Mouse (Mus musculus) right cerebral cortex, postnatal 10 days (tissue): ENCODE results near the gene Nfib.

ENCODE experiments used
- DNase-seq, 2 experiments: peaks; one replicate each; pipeline ENCODE4 v3.0.0; 2021; ENCODE audit warnings: low spot score in 2 of 2

Gene Nfib

DNA sequence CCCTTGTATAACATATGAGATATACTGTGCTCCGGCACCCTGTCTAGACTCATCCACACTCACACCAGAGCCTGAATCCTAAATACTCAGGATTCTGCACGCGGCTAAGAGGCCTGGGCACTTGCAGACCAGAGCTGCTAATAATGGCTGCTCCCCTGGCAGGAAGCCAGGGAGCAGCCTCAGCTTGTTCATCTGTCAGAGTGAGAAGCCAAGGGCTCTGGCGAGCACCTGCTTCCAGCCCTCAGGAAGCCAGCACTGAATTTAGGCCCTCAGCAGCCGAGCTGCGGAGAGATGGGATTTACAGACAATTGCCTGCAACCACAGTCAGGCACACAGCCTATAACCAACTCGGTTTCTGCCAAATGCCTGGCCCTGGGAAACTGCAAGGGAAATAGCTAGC lies 15.3 kb downstream of the Nfib start:
- peak; percentile 79 to 83 for DNase-seq

DNA sequence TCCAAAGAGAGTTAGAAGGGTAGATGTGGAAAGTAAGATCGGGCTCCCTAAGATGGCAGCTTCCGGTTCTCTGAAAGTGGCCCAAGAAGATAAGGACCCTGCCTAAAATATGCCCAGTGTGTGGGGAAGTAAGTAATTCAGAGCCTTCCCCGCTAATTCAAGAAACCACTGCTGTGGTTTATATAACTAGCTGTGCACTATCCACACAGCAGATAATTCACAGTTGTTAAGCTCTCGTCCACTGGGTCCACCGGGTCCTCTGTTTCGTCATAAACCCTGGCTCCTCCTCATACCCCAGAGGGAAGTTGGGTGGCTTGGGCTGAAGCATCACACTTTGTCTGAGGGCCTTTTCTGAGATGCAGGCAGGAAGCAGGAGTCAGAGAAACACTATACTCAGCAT lies 19.5 kb downstream of the Nfib start:
- no peak for DNase-seq

DNA sequence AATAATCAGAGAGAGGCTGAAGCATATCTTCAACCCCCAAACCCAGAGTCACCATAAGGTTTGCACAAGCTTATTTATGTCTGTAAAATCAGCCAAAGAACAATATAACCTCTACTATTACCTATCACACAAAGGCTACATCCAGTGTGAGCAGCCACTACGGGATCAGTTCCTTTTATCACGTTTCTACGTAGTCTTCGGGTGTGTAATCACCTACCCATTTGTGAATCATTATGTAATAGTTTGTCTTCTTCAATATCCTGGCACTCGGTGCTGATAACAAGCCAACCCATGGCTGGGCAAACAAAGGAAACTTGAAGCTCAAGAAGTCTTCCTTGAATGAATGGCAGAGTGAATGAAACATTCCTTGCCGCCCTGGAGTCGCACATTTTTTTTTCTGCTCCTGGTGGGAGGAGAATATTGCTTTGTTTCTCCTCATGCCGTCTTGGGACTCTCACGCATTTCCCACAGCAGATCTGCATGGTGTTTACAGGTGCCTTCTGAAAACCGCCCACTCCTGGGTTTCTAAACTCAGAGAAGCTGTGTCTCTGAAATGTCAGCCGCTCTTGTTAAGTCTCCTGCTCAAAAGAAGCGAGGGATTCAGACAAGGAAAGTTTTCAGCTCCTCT lies 21.3 kb downstream of the Nfib start:
- peak; percentile 47 to 71 for DNase-seq

DNA sequence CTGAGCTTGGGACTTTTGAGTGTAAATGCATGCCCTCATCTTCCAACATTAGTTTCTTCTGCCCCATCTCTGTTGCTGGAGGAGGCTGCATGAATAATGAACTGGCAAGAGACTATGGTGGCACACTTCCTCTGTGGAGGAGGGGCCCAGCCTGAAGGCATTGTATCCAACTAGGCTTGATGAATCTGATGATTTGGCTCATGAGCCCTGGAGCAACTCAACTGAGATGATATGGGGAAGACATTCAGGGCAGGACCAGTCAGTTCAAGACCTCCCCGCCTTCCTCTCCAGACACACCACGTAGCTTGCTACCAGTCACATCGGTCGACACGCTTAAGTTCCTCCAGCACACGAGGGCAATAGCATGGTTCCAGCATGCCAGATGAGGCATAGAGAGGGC lies 22.0 kb downstream of the Nfib start:
- DNase-seq = no peak

DNA sequence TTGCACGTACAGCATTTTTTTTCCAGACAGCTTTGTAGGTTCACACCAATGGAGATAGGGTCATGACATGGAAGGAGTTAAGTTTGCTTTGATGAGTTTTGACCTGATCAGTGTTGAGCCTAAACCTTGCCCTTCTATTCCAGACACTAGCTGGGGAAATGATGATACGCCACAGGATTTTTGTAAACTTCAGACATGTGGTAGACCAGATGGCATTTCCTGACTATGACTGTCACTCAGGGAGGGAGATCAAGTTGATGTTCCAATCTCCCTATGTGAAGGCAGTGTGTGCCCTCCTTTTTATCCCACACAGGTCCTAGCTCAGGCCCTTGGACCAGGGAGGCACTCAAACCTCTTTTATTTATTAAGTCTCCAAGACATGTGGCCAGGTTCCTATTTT lies 29.4 kb downstream of the Nfib start:
- DNase-seq = no peak

DNA sequence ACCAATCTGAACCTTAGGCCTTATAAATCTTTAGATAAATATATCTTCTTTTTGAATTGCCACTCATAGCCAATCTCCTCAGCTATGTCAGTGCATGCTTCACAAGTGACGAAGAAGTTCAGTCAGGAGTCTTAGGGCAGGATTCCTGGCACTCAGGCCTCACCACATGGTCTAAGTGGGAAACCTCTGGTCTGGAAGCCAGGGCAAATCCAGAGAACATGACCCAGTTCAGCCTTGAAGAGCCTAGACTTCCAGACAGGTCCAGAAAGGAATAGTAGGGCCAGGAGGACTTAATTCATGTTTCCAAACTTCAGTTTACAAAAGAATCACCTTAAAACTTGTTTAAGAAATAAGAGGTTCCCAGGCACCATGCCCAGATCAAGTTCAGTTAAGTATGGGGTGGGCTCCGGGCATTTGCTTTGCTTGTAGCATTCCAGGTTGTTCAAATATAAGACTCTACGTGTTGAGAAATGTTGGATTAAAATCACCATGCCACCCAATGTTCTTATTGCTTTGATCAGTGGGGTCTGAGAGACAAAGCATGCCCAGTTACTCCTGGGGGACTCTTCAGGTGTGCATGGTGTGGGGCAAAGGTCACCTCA lies 38.2 kb downstream of the Nfib start:
- DNase-seq = no peak

DNA sequence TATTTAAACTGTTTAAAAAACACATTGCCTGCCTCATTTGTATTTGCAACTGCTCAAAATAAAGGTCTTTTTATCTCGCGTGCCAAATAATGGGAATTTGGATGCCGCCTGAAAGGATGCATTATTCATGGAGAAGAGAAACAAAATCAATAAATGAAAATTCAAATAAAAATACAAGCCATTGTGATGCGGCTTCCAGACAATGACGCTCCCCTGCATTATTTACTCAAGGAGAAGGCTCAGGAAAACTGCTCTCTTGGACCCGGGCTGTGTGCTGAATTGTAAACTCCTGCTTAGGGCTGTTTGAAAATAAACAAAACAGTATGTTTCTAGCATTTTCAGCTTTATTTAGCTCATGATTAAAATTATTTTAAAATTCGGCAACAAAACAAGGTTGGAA lies 41.1 kb downstream of the Nfib start:
- no peak for DNase-seq

DNA sequence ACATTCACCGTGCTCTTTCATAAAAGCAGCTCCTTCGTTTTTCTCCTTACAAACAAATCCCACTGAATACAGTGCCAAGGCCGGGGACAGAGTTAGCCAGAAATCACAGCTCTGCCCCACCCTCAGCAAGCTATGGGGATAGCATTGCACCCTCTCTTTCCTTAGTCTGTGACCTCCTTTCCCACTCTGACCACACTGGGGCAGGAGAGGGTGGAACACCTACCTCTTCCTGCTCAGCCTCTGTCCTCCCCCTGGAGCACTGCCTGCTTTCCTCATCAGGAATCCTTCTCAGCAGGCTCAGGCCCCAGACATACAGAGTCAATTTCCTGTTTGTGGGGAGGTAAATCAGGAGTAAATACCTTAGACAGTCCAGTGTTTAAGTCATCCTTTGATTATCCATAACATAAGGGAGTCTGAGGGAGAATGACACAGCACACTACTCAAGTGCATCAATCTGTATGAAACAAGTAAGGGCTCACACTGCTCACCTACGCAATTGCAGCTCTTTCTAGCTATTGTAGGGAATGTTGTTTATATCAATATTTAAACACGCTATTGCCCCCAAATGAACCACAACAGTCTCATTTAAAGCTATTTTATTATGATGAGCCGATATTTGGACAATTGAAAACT lies 41.7 kb downstream of the Nfib start:
- DNase-seq = peak in 1 of 2 experiments; percentile 32

DNA sequence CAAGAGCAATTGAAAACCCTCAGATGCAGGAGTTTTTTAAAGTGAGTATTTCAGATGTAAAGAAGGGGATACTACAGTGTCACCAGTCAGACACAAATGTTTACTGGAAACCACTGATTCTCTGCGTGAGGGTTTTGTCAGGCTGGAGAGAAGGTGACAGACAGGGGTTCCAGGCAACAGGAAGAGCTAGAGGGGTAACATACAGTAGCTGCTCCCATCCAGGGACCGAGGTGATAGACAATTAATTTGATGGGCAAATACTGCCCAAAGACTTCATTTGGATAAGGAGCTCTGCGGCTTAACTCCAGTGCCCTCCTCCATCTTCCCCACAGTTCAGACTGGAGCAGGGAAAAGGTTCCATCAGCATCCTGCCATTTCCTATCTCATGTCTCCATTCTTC lies 42.9 kb downstream of the Nfib start:
- no peak for DNase-seq

DNA sequence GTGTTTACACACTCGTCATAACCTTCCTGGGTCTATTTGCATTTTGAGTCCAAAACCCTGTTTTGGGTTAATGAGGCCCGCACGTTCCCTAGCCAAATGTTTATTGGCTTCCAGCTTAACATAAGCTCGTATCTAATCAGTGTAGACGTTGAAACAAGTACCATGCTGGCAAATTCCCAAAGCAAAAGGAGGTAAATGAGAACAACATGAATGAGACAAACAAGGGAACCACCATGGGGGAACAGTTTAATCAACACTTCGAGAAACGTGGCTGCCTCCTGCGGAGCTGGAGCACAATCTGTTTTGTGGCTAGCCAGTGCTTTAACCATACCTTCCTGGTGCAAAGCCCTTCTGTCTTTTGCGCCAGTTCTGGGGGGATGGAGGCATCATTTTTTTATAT lies 43.3 kb downstream of the Nfib start:
- no peak for DNase-seq

DNA sequence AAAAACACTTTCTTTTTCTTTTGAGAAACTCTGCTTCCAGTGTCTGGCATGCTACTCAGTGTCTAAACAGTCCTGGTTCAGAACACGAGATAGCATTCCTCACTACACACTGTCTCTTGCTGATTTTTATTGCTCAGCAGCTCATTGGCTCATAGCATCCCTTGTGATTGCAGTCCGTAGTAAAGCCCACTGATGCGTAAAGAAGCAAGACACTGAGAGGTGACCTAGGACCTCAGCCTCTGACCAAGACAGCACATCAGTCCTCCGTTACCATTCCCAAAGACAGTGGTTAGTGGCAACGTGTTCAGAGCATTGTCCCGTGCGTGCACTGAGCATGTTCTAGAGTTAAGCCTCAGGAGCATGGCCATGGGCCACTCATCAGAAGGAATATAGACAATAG lies 44.3 kb downstream of the Nfib start:
- no peak for DNase-seq

DNA sequence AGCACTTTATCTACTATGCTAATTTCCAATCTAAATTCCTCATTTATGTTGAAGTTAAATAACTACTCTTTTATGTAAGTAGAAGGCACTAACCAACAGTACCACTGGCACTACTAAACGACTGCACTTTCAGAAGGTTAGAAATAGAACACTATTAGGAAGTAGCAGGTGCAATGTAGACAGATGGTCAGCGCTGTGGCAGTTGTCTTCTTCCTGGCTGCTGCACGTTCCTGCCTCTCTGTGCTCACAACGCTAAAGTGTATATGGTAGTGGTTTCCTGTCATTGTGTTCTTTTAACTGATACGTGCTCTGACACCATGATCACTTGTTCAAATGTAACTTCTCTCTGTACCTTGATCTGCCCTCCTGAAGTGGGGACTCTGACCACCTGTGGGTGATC lies 59.9 kb downstream of the Nfib start:
- no peak for DNase-seq

DNA sequence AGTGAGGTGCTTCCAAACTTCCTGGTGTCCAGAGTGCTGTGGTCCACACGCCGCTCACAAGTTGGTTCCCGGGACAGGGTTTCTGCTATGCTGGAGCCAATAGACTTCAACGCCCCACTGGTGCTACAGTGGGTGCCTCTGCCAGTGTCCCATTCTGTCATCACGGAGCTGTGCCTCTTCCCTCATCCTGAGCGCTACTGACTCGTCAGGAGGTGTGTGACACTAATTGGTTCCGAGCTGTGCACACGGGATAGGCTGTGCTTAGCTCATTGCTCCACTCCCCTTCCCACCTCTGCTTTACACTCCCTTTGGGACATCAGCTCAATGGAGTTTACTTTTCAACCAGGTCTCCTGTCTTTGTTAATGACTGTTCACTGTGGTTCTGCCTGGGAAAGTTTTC lies 60.8 kb downstream of the Nfib start:
- DNase-seq = no peak

DNA sequence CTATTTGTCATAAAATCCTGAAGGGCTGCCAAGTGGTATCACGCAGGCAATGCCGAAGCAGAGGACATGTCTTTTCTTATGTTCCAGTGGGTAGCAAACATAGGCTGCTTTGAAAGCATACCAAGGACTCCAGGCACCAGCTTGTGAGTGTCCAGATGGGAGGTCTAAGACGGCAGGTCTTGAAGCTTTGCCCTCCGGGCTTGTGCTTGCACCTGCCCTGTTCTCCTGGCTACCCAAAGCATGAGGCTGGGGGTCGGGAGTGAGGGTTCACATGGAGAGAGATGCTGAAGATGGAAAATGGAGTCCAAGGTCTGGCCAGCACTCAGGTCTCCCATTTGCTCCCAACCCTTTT lies 61.8 kb downstream of the Nfib start:
- DNase-seq = no peak

DNA sequence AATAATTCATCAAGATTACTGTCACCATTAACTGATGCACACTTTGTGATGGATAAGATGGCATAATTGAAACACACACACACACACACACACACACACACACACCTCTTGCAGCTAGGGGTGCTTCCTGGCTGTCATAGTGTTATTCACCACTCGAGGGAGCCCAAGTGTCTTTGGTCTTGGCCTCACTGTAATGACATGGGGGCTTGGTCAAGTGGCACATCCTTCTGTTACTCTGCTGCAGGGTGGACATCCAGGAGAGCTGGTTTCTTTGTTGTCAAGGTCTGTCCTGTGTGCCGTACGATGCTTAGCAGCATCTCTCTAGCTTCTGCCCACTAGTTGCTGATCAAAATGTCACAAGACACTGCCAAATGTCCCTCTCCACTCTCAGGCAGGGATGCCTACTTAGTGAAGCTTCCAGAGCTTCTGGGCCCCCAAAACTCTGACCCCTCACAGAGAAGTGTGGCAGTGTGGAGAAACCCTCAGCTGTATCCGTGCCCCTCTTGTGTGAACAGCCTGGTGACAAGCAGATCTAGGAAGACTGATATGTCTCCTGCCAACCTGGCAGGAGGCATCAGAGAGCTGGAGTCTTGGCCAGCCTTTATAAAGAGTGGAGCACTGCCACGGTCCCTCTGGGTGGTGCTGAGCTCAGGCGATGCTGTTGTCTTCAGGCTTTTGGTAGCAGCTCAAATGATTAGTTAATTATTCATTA lies 62.4 kb downstream of the Nfib start:
- DNase-seq = peak; percentile 49 to 50

DNA sequence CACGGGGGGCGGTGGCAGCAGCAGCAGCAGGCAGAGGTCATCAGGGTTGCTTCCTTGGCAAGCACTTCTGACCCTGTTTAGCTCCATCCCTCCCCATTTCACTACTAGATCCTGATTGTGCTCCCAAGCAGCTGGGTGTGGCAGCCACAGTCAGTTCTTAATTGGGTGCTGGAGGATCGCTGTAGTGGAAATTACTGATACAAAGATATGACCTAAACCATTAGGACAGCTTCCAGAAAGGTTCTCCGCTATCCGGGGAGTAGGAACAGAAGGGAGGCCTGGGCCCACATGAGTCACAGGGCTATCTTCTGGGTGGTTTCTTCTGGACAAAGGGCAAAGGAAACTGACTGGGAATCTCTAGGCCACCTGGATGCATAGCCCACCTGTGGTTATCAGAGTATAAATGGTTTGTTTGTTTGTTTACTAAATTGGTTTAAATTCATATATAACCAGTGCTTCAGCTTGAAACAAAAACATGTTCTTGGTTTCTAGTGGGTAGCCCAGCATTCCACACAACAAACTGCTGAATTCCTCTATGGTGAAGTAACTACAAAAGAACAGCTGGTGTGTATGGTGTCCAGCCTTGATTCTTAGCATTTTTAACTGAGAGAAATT lies 64.4 kb downstream of the Nfib start:
- no peak for DNase-seq

DNA sequence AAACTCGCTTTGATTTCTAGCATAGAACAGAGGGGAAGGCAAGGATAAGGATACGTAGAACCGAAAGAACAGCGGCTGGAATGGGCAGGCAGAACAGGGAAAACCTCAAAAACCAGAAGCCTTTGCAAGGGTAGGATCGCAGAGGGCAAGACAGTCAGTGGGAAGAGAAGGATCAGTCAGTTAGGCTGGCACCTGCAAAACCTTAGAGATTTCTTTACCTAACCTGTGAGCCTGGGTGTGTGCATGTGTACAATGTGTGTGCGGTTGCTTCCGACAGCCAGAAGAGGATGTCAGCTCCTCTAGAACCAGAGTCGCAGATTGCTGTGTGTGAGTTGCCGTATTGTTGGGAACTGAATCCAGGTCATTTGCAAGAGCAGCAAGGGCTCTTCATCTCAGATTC lies 67.3 kb downstream of the Nfib start:
- no peak for DNase-seq

DNA sequence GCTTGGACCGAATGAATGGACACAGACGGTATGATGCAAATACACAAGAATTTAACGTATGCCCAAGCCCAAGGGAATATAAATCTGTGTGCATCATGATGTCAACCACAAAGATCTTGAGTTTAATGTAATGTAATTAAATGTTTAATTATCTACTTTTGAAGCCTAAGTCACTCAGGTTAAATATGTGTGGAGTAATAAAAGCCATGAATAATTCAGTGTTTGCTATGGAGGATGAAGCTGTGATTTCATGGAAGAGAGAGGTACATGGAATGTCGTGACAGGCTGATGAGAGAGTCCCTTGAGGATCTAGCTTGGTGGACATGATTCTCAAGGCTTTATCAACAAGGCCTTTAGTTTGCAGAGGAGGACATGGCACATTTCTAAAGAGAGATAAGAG lies 67.9 kb downstream of the Nfib start:
- no peak for DNase-seq

DNA sequence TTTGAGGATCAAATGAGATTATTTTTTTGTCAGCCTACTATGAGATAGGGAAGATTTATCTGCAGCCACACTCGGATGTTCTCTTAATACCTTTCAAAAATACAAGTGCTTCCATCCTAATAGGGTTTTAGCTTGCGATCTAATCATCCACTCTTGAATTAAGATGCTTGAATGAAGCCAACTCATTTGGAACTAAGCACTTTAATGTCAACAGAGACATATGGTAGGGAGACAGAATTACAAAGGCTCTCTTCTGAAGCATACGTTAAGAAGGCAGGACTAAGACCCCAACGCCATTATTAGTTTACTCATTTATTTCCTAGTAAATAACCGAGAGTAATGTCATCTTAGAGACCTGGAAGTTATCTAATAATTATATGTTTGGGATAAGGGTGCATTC lies 68.9 kb downstream of the Nfib start:
- DNase-seq = no peak

DNA sequence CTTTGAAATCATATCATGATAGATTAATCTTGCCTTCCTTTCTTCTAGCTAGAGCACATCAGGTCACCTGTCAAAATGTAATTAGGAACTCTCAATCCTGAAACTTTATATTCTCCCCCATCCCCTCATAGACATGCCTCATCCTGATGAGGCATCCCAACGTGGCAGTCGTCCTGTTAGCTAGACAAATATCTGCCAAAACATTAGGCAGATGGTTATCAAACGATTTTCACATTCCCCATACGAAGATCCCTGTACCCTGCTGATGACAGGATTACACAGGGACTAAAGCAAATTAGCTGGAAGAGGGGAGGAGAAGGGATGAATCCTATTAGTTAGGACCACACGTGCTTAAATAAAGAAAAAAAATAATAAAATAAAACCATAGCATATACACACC lies 69.7 kb downstream of the Nfib start:
- no peak for DNase-seq

DNA sequence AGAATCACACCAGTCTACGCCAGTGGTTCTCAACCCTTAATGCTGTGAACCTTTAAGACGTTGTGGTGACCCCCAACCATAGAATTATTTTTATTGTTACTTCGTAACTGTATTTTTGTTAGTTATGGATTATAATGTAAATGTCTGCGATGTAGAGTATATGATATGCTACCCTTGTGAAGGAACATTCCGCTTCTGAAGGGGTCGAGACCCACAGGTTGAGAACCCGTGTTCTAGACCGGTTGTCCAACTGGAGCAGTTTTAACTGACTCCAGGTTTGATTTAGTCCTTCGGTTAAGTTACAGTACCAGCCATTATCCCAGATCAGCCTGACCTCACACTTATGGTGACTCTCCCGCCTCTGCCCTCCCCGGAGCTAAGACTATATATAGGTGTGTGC lies 70.4 kb downstream of the Nfib start:
- no peak for DNase-seq

DNA sequence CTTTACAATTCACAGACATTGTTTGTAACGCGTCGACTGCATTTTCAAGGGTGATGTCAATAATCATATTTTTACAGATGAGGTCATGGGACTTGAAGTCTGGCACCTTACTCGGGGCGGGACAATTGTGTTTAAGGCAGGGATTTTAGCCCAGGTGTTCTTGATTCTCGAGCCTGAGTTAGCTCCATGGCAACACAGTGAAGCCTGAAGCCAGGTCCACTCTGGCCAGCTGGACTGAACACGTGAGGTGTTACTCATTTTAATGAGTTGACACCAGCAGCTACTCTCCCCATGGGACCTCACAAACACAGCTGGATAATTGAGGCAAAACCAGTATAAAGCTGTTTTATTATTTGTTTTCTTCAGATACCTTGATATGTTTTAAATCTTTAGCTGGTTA lies 71.2 kb downstream of the Nfib start:
- DNase-seq = no peak
